Mouse (Mus musculus): Measurements from ENCODE around the gene Lmbr1l.

The Lmbr1l gene

GRCm38 (mm10) chr15:98895635-98896589, 22.1 kb downstream of the Lmbr1l start:
- peak; percentile 43 for DNase-seq (ENCODE audit: low spot score)

GRCm38 (mm10) chr15:98894746-98895634, 23.0 kb downstream of the Lmbr1l start:
- peak; percentile 34 for DNase-seq (ENCODE audit: low spot score)

- peak; percentile 34 for DNase-seq (ENCODE audit: low spot score)
Measured at GRCm38 (mm10) chr15:98893940-98894745, 23.9 kb downstream of the Lmbr1l start, which contains the start of gene Rhebl1. TSS of gene Rhebl1 (minus strand) at chr15:98894540.

- DNase-seq (ENCODE audit: low spot score), result no peak
Measured at GRCm38 (mm10) chr15:98893036-98893435, 25.0 kb downstream of the Lmbr1l start.

DNA sequence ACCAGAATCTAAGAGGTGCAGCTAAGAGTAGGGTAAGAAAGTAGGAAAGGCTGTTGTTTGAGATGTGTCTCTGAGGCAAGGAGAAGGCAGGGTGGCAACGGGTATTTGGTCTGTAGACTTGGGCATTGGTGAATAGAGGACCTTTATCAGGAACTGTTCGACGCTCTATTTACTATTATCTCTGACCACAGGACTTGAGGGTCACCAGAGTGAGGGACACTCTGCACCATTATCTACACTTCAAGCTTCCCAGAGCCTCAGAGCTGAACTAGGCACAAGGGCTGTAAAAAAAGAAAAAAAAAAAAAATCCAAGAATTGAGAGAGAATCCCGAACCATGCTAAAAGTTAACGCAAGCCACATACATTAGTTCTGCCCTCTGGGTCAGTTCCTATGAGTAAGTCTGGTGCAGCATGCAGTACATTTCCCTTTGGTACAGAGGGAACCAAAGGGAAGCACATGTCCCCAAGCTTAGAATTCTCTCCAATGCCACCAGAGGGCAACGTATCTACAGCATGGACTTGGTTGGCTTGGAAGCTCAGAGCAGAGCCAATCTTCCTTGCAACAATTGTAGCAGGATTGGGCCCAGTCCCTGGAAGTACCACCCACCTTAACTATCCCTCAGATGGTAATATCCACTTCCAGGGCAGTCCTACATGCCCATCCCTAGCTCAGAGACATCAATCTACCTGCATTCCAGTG, 26.0 kb downstream of the Lmbr1l start:
- DNase-seq (ENCODE audit: low spot score), result peak; percentile 87

GRCm38 (mm10) chr15:98891198-98891742, 26.8 kb downstream of the Lmbr1l start:
- DNase-seq (ENCODE audit: low spot score), result no peak

DNA sequence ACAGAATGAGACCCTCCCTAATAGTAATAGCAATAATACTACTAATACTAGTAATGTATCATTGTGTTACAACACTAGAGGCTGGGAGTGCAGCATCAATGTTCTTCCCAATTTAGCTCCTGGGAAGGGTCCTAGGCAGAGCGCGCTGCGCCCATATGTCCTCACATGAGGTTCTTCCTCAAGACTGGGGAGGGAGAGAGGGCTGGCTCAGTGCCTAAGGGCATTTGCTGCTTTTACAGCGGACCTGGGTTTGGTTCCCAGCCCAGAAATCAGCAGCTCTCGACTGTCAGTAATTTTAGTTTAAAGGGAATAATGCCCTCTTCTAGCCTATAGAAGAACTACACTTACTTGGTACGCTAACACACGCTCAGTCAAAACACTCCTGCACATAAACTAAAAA, 30.5 kb downstream of the Lmbr1l start:
- DNase-seq (ENCODE audit: low spot score), result no peak

DNA sequence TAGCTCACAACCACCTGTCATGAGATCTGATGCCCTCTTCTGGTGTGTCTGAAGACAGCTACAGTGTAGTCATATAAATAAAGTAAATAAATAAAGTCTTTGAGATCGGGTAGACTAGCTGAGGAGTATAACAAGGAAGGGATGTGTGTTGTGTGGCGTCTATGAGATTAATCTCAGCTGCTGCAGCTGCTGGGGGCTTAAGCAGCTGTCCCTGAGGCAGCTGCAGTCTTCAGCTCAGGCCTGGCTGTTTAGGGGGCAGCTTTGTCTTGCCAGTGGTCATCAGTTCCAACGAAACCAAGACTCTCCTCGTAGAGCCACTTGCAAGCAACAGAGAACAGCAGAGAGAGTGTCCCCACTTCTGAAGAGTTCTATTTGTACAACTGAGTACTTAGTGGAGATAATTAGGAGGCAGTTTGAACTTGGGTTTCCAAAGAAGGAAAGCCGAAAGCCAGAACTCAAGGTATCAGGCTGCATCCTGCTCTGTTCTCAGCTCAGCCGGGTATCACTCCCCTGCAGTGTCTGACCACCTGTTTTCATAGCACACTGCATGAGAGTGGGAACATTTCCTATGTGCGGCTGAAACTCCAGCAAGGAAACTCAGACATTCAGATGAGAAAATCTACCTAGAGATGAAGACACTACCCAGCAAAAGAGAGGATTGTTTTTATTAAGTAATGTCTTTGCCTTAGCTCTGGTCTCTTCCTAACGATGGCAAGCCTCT, 31.2 kb downstream of the Lmbr1l start:
- DNase-seq (ENCODE audit: low spot score), result no peak

GRCm38 (mm10) chr15:98884106-98884505, 33.9 kb downstream of the Lmbr1l start:
- DNase-seq (ENCODE audit: low spot score), result no peak

- no peak for DNase-seq (ENCODE audit: low spot score)
Measured at GRCm38 (mm10) chr15:98883661-98884060, 34.4 kb downstream of the Lmbr1l start.

DNA sequence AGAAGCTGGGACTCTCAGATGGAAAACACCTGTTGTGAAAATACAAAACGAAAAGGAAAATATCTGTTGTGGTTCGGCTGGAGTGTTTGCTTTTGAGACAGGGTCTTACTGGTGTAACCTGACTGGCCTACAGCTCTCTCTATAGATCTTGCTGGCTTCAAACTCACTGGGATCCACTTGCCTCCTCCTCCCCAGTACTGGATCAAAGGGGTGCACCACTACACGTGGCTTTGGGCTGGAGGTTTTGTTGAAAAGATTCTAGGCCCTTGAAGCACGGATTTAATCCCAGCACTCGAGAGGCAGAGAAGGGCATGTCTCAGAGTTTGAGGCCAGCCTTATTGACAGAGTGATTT, 36.4 kb downstream of the Lmbr1l start:
- no peak for DNase-seq (ENCODE audit: low spot score)

DNA sequence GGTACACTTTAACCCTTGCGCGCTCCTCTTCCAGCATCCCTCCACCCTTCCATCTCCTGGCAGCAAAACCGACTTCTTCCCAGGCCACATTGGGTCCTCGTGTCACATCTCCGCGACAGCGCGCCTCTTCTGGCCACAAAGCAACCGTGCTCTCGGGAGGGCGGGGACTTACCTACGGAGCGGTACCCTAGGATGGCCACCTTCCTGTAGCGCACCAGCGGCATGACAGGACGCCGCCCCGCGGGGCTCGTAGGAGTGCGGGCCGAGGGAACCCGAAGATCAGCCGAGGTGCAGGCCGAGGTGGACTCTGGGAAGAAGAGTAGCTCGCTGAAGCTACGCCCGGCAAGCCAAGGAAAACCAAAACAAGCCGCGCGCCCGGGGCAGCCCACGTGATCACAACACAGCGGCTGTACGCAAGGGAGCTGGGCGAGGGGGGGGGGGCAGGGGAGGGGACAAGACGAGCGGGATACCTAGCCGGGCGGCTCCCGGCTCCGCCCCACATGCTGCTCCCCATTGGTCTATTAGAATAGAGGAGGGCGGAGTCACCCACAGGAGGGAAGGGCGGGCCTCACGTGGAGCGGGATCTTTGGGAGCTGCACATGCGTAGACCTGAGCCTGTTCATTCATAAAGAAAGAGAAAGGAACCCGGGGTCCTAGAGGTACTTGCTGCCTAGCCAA, 36.9 kb downstream of the Lmbr1l start:
- peak; percentile 96 for DNase-seq (ENCODE audit: low spot score)

- peak; percentile 87 for DNase-seq (ENCODE audit: low spot score)
Measured at GRCm38 (mm10) chr15:98877331-98877730, 40.7 kb downstream of the Lmbr1l start.

GRCm38 (mm10) chr15:98871916-98872888, 45.8 kb downstream of the Lmbr1l start:
- peak; percentile 93 for DNase-seq (ENCODE audit: low spot score)

- DNase-seq (ENCODE audit: low spot score), result no peak
Measured at GRCm38 (mm10) chr15:98871070-98871915, 46.7 kb downstream of the Lmbr1l start, which contains the start of gene Kmt2d. TSS of gene Kmt2d (minus strand) at chr15:98871204.

GRCm38 (mm10) chr15:98870179-98871069, 47.6 kb downstream of the Lmbr1l start:
- no peak for DNase-seq (ENCODE audit: low spot score)

Measured in lung, postnatal 25 days (tissue).